Mouse (Mus musculus) lung, embryonic 16.5 days (tissue): Measurements from ENCODE around the gene Tmem198. TPM values are rescaled to one million over a fixed set of nuclear protein-coding genes. Genes with fewer than 3 reads are reported as not detected.

Source experiments
- ATAC-seq: fragments of 200-750 bp; cut with Nextera tagmentation; 2 replicates; pipeline ENCODE4 v1.8.0; 2017; ENCODE audit warnings: low read depth, mild to moderate bottlenecking, moderate library complexity
- H3K27ac ChIP-seq: fragments of 300-500 bp; sonication (generic); 2 replicates; pipeline ENCODE4 v1.5.1; 2014; ENCODE audit warnings: mild to moderate bottlenecking, control low read depth, low read length
- H3K27me3 ChIP-seq: fragments of 300-500 bp; sonication (generic); 2 replicates; pipeline ENCODE4 v1.6.1; 2014; ENCODE audit warnings: low read depth, low read length, mixed read lengths; ENCODE audit not compliant: control insufficient read depth, insufficient read depth
- H3K36me3 ChIP-seq: fragments of 300-500 bp; sonication (generic); 2 replicates; pipeline ENCODE4 v1.6.1; 2014; ENCODE audit warnings: low read length; ENCODE audit not compliant: control insufficient read depth, insufficient read depth
- H3K4me1 ChIP-seq: fragments of 300-500 bp; sonication (generic); replicated peaks from 2 replicates; pipeline ENCODE4 v1.6.1; 2014; ENCODE audit warnings: low read length, mixed read lengths; ENCODE audit not compliant: control insufficient read depth, insufficient read depth
- H3K4me2 ChIP-seq: fragments of 300-500 bp; sonication (generic); 2 replicates; pipeline ENCODE4 v1.6.1; 2014; ENCODE audit warnings: low read depth, low read length, control low read depth
- H3K4me3 ChIP-seq: fragments of 300-500 bp; sonication (generic); 2 replicates; pipeline ENCODE4 v1.5.1; 2014; ENCODE audit warnings: mild to moderate bottlenecking, low read length, control low read depth
- H3K9ac ChIP-seq: fragments of 300-500 bp; sonication (generic); 2 replicates; pipeline ENCODE4 v1.6.1; 2014; ENCODE audit warnings: low read length, control low read depth
- H3K9me3 ChIP-seq: fragments of 300-500 bp; sonication (generic); 2 replicates; pipeline ENCODE4 v1.6.1; 2016; ENCODE audit warnings: low read length; ENCODE audit not compliant: control insufficient read depth
- WGBS: fragments of 180-500 bp; shearing (Covaris S2); extraction: QIAGEN DNeasy Blood & Tissue Kit; methylation state at CpG from one replicate; pipeline ENCODE4 v1.1.7; 2014; 5-methylcytosine and 5-hydroxymethylcytosine counted together
- polyA plus RNA-seq: library from polyadenylated mRNA; unstranded; fragments of >200 nt; fragmentation: Nextera tagmentation; extraction: Ambion mirVana; gene quantifications from 2 replicates; pipeline ENCODE4 v1.2.1, GENCODE M21; 2015

The Tmem198 gene
- polyA plus RNA-seq, 1 experiment from 2014 or later: 0.65 TPM

DNA sequence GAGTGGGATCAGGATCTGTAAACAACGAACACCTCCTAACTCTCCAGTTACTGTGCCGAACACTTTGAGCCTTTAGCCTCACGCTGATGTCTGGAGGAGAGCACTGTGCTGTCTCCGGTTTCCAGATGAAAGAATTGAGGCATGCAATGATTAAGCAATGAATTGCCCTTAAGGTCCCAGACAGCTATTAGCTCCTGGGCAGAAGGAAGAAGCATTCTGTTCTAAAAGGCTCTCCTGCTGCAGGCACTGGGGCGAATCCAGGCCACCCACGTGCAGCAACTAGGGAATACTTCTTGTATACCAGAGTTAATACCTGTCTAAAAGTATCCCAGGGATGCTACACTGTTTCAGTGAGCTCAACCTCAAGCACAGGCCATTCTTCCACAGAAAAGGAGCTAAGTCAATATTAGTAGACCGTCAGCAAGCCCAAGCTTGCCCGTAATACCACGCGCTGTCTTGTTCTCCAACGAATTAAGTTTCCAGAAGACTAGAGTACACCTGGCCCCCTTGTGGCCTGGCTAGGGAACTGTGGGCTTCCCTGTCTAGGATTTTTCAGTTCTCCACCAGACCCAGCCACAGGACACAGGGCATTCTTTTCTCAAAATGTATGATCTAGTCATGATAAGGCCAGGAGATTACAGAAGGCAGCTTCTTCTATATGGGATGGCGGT is 15.7 kb downstream of the Tmem198 start:
- no peaks in the 10 kb centered on the region for H3K27me3 ChIP-seq
- 59% methylated on average over 12 of the region's 12 CpGs for WGBS
- no peaks in the 10 kb centered on the region for H3K9me3 ChIP-seq
- ATAC-seq: peak; percentile 14; the same call in 1 of the 2 replicates
- no peak overlapping the region for H3K27ac ChIP-seq
- no peak overlapping the region for H3K4me2 ChIP-seq
- H3K9ac ChIP-seq: no peak overlapping the region
- H3K4me3 ChIP-seq: no peak overlapping the region
- no peaks in the 10 kb centered on the region for H3K4me1 ChIP-seq
- peaks cover 45% of the 10 kb centered on the region for H3K36me3 ChIP-seq

DNA sequence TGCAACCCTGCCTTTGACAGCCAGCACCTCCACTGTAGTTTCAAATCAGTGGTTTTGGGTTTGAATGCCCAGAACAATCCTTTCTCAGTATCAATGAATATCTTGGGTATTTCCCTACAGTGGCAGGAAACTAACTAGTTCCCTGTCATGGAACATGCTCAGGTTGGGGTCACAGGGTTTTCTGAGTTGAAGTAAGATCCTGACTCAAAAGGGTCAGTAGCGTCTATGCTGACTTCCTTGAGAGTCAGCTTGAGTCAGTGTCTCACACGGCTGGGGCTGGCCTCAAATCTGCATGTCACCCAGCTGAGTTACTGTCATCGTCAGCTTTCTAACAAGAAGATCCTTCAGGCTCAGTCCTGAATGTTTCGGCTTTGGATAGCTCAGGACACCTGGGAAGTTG is 19.6 kb downstream of the Tmem198 start:
- 87% methylated on average over 4 of the region's 4 CpGs for WGBS
- Histone ChIP-seq H3K9ac (no peak overlapping the region), H3K9me3 (no peaks in the 10 kb centered on the region), H3K36me3 (peaks cover 53% of the 10 kb centered on the region), H3K4me3 (no peak overlapping the region), H3K4me1 (peaks cover 4% of the 10 kb centered on the region), H3K27me3 (no peaks in the 10 kb centered on the region), H3K4me2 (no peak overlapping the region), H3K27ac (no peak overlapping the region)
- no peak for ATAC-seq

DNA sequence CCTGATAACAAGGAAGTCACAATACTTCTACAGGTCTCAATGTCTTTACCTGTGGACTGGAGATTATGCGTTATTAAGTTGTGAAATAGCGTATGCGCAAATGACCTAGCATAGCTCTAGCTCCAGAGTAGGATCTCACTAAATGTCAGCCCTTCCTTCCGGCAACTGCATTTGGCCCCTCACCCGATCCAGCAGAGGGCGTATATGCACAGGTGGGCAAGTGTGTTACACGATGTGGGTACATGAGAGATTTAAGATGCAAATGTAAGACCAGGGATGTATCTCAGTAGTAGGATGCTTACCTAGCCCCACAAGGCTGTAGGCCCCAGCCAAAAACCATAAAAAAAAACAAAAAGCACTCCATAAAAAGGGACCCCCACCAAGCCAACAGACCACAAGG is 20.1 kb downstream of the Tmem198 start:
- H3K36me3 ChIP-seq: peaks cover 53% of the 10 kb centered on the region
- WGBS: 77% methylated on average over 7 of the region's 7 CpGs
- H3K9ac ChIP-seq: no peak overlapping the region
- H3K4me3 ChIP-seq: no peak overlapping the region
- H3K9me3 ChIP-seq: no peaks in the 10 kb centered on the region
- H3K4me1 ChIP-seq: peaks cover 10% of the 10 kb centered on the region
- no peak for ATAC-seq
- no peak overlapping the region for H3K27ac ChIP-seq
- no peaks in the 10 kb centered on the region for H3K27me3 ChIP-seq
- H3K4me2 ChIP-seq: no peak overlapping the region

DNA sequence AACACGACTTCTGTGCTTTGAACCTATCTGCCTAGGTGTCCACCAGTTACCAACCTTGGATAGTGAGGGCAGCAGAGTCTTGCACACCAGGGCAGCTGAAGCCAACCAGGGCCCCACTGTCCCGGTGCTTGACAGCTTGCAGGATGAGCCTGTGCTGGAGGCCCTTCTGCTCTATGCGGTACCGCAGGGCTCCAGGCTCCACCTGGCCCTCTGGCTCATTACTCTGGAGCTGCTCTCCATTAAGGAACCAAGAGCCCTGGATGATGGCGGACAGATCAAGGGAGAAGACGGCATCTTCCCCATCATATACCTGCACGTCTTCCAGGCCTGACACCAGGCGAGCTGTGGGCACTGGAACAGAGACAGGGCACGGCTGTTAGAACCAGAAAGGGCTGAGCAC is 22.6 kb downstream of the Tmem198 start:
- H3K4me3 ChIP-seq: no peak overlapping the region
- H3K36me3 ChIP-seq: peaks cover 43% of the 10 kb centered on the region
- WGBS: 91% methylated on average over 9 of the region's 9 CpGs
- peaks cover 13% of the 10 kb centered on the region for H3K4me1 ChIP-seq
- H3K4me2 ChIP-seq: no peak overlapping the region
- H3K9me3 ChIP-seq: no peaks in the 10 kb centered on the region
- H3K27me3 ChIP-seq: no peaks in the 10 kb centered on the region
- H3K27ac ChIP-seq: no peak overlapping the region
- ATAC-seq: no peak
- no peak overlapping the region for H3K9ac ChIP-seq

DNA sequence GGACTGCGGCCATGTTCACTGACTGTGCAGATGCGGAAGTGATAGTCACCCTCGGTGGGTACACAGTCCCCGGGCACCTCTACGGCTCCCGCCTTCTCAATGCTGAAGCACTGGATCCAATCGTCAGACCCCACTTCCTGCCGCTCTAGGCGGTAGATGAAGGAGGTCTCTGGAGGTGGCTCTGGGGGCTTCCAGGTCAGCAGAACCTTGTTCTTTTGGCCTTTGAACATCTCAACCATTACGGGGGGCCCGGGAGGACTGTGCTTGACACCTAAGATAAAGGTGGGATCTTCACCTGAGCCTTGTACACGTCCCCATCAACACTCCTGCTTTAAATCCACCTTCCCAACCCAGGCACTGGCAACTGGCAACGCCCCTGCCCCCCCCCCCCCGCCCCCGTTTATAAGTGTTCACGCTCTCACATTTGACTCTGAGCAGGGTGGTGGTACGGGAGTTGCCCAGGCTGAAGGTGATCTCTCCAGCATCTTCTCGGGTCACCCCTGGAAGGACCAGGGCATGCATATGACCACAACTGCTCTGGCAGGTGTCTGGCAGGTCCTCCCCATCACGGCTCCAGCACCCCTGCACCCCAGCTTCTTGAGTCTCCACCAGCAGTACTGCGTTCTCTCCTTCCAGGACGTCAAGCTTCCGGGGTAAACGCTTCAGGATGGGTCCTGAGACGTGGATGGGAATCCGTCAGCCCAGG is 23.8 kb downstream of the Tmem198 start:
- 81% methylated on average over 24 of the region's 25 CpGs for whole genome bisulfite sequencing

DNA sequence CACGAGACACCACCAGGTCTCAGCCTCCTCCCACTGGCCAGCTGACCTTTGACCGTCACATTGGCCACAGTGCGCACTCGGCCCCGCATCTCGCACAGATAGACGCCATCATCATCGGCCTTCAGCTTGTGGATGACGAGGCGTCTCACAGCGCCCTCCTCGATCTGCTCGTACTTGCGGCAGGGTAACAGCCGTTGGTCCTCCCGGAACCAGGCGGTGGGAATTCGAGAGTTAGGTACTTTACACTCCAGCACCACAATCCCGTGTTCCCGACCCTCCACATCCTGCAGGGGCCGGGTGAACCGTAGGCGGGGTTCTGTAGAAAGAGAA is 24.3 kb downstream of the Tmem198 start:
- peaks cover 28% of the 10 kb centered on the region for H3K36me3 ChIP-seq
- peaks cover 13% of the 10 kb centered on the region for H3K4me1 ChIP-seq

More for the DNA sequence above, 23.8 kb downstream of the Tmem198 start:
- H3K36me3 ChIP-seq: peaks cover 33% of the 10 kb centered on the region
- no peak overlapping the region for H3K4me3 ChIP-seq
- no peak overlapping the region for H3K27ac ChIP-seq
- H3K4me1 ChIP-seq: peaks cover 13% of the 10 kb centered on the region
- H3K9ac ChIP-seq: no peak overlapping the region
- no peaks in the 10 kb centered on the region for H3K9me3 ChIP-seq
- no peak for ATAC-seq
- H3K4me2 ChIP-seq: no peak overlapping the region
- no peaks in the 10 kb centered on the region for H3K27me3 ChIP-seq

DNA sequence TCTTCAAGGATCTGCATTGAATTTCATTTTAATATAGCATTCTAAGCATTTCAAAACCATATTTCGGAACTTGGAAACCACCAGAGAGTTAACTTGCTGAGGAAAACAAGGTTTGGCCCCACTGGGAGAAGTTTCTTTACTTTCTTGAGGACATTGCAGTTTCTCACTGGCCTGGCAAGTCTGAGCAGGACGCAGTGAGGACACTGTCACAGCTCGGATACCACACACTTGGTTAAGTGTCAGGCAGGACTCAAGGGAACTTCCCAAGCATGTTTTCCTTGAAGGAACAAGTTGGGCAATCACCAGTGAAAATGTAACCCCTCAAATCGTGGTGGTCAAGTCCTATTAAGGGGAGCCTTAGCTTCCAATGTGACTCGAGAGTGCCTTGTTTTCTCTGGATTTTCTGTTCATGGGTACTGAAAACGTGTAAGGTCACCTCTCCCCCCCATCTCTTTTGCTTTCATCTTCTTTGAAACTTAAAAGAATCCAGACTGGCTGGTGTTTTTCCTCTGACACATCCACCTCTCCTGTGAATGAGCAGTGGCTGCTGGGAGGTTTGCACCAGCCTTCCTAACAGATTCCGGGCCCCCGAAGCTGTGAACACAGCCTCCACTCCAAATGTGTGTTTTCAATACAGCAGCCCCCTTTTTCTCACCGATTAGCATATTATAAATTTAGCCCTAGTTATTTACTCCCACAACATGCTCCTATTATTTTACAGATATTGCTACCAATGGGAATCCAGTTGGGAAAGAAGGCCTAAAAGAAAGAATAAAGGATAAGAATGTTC is 25.1 kb downstream of the Tmem198 start:
- peaks cover 25% of the 10 kb centered on the region for H3K36me3 ChIP-seq
- ATAC-seq: no peak
- H3K4me1 ChIP-seq: peaks cover 13% of the 10 kb centered on the region
- H3K27ac ChIP-seq: no peak overlapping the region
- H3K27me3 ChIP-seq: no peaks in the 10 kb centered on the region
- peak overlapping the region; percentile 69 for H3K4me3 ChIP-seq
- 46% methylated on average over 9 of the region's 9 CpGs for WGBS
- peak overlapping the region; percentile 96 for H3K4me2 ChIP-seq
- no peaks in the 10 kb centered on the region for H3K9me3 ChIP-seq
- peak overlapping the region; percentile 99 for H3K9ac ChIP-seq

More for the DNA sequence above, 24.3 kb downstream of the Tmem198 start:
- no peak overlapping the region for H3K27ac ChIP-seq
- ATAC-seq: no peak
- no peaks in the 10 kb centered on the region for H3K27me3 ChIP-seq
- peak overlapping the region; percentile 7; the same call in 1 of the 2 replicates for H3K4me3 ChIP-seq
- H3K9ac ChIP-seq: peak overlapping the region; percentile 33; the same call in 1 of the 2 replicates
- 70% methylated on average over 23 of the region's 23 CpGs for WGBS
- H3K9me3 ChIP-seq: no peaks in the 10 kb centered on the region
- peak overlapping the region; percentile 96 for H3K4me2 ChIP-seq

DNA sequence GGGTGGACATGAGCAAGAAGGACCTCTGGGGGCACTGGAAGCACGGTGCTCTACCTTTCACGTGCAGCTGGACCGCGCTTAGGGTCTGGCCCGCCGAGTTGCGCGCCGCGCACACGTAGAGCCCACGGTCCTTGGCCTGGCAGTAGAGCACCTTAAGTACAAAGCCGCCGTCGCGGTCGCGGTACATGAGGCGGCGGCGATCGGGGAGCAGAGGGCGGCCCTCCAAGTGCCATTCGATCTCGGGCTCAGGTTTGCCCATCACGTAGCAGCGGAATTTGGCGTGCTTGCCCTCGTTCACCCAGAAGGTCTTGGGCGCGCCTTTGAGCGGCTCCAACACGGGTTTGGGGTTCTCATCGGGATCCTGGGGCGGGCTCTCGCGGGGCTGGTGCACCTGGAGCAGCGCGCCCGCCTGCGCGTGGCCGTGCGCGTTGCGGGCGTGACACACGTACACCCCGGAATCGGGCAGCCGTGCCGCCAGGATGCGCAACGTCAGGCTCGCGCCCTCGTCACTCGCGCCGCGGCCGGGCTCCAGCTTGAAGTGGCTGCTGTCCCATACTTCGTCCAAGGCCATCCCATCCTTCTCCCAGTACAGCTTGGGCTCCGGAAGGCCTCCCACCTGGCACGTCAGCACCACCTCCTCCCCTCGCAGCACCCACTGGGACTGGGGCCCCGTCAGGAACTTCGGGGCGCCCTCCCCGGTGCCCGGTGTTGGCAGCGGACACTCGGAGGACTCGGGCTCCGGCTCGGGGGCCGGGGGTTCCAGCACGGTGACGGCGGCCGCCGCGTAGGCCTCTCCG is 26.0 kb downstream of the Tmem198 start:
- Histone ChIP-seq H3K4me2 (peak overlapping the region; percentile 96), H3K27me3 (no peaks in the 10 kb centered on the region), H3K36me3 (peaks cover 20% of the 10 kb centered on the region), H3K9ac (peak overlapping the region; percentile 99), H3K4me3 (peak overlapping the region; percentile 69), H3K27ac (peak overlapping the region; percentile 93), H3K9me3 (no peaks in the 10 kb centered on the region), H3K4me1 (peaks cover 13% of the 10 kb centered on the region)
- under 1% methylated on average over 75 of the region's 84 CpGs for WGBS
- ATAC-seq: peak; percentile 56
